Mouse (Mus musculus) lung, adult 2 months (tissue): ENCODE data around the gene Osbpl11. TPM values are rescaled to one million over a fixed set of nuclear protein-coding genes. Genes with fewer than 3 reads are reported as not detected.
"Not testable (repeated sequence)": the region's sequence is repeated elsewhere in the genome, so short reads cannot be mapped to it uniquely, and the experiment has no call there.

Source experiments
- DNase-seq: peaks from one replicate; pipeline ENCODE4 v3.0.0; 2022
- H3K4me1 ChIP-seq: fragments of 200-500 bp; 2 replicates; pipeline ENCODE4 v1.6.1; 2011; ENCODE audit warnings: low read length; ENCODE audit not compliant: control insufficient read depth, insufficient read depth
- H3K4me3 ChIP-seq: fragments of 200-500 bp; replicated peaks from 2 replicates; pipeline ENCODE3; 2011; ENCODE audit warnings: low read depth, mild to moderate bottlenecking, control low read depth, low read length; ENCODE audit errors: extremely low read depth
- CTCF ChIP-seq: fragments of 200-500 bp; IDR thresholded peaks from 2 replicates; pipeline ENCODE4 v1.5.1; 2011; ENCODE audit warnings: mild to moderate bottlenecking, low read length, control low read depth; ENCODE audit not compliant: insufficient read depth
- POLR2A ChIP-seq: fragments of 200-500 bp; IDR thresholded peaks from 2 replicates; pipeline ENCODE4 v1.6.1; 2011; ENCODE audit warnings: low read depth, mild to moderate bottlenecking, control low read depth, low read length, borderline replicate concordance; ENCODE audit errors: extremely low read depth
- WGBS: fragments of 180-500 bp; shearing (Covaris S2); methylation state at CpG from one replicate; pipeline ENCODE4 v1.1.7; 2018; 5-methylcytosine and 5-hydroxymethylcytosine counted together
- polyA plus RNA-seq: library from polyadenylated mRNA; depleted of rRNA; stranded (reverse); fragments of >200 nt; gene quantifications from 2 replicates; pipeline ENCODE4 v1.2.3, GENCODE M21; 2012; rRNA removed

Osbpl11 gene
- 11.1 and 11.3 TPM in 2 replicates for polyA plus RNA-seq

DNA sequence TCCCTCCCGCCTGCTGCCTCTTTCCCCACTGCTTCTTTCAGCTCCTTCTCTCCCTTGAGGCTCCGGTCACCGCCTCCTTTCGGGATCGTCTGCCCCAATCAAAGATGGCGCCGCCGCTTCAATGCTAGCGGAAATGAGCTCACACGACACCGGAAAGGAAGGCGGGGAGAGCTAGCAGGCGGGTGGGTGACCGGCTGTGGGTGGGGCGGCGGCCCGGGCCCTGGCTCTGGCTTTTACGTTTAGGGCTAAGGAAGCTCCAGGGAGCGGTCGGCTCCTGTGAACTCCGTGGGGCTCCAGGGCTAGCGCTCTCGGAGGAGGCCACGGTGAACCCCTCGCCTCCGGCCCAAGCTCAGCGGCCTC is at the start of gene Osbpl11:
Gene Osbpl11 (plus strand): TSS at position 171 of the 360 bp plus-strand sequence.
- peak; percentile 98 for DNase-seq
- Histone ChIP-seq H3K4me1 (peaks cover 5% of the 10 kb centered on the region), H3K4me3 (peak within 1 kb of the TSS; percentile 84)
- under 1% methylated on average over 27 of the region's 27 CpGs for WGBS
- no peak for TF ChIP-seq CTCF
- TF ChIP-seq POLR2A = peak; percentile 79; the same call in 1 of the 2 replicates

DNA sequence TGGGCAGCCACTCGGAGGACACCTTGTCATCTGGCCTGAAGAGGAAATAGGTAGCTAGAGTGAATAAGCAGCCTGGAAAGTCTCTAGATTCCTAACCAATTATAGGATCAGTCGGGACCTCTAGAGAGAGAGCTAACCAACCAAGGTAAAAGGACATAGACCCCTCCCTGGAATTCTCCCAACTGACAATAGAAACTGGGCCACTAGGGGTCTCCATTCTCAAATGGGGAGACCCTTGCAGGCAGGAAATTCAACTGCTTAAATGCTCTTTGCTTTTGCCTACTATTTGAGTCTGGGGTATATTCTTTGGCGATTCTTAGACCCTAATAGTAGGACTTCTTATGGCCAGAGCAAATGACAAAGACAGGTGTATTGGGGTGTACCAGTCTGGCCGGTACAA is 49.7 kb upstream of the Osbpl11 start:
- no peak for DNase-seq

GRCm38 (mm10) chr16:33139061-33139460 is 45.8 kb upstream of the Osbpl11 start:
- H3K4me3 ChIP-seq, DNase-seq, H3K4me1 ChIP-seq: not testable (repeated sequence)
- WGBS = 75% methylated on average over 6 of the region's 7 CpGs

More for the DNA sequence above, 49.7 kb upstream of the Osbpl11 start:
- 71% methylated on average over 4 of the region's 4 CpGs for WGBS
- no peak overlapping the region for H3K4me3 ChIP-seq
- TF ChIP-seq POLR2A (no peak), CTCF (no peak)
- no peaks in the 10 kb centered on the region for H3K4me1 ChIP-seq

- no peak for DNase-seq
- TF ChIP-seq POLR2A = no peak
- Histone ChIP-seq H3K4me3 (no peak overlapping the region), H3K4me1 (no peaks in the 10 kb centered on the region)
- 75% methylated on average over 3 of the region's 3 CpGs for WGBS
Observed at GRCm38 (mm10) chr16:33141758-33142280, 43.1 kb upstream of the Osbpl11 start.

GRCm38 (mm10) chr16:33143452-33143851 is 41.4 kb upstream of the Osbpl11 start:
- WGBS = 61% methylated on average over 2 of the region's 2 CpGs
- DNase-seq = no peak
- Histone ChIP-seq H3K4me1 (no peaks in the 10 kb centered on the region), H3K4me3 (no peak overlapping the region)
- TF ChIP-seq POLR2A (no peak), CTCF (no peak)

DNA sequence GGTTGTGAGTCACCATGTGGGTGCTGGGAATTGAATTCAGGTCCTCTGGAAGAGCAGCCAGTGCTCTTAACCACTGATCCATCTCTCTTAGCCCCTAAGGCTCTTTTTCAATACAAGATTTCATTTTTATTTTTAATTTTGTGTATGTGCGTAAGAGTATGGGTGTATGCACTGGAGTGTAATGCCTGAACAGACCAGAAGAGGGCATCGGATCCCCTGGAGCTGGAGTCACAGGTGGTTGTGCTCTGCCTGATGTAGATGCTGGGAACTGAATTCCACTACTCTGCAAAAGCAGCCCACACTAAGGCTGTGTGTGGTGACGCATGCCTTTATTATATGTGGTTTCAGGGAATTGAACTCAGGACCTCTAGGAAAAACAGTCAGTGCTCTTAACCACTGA is 38.7 kb upstream of the Osbpl11 start:
- WGBS = 94% methylated on average over 3 of the region's 3 CpGs
- Histone ChIP-seq H3K4me1 (no peaks in the 10 kb centered on the region), H3K4me3 (no peak overlapping the region)
- TF ChIP-seq POLR2A (no peak), CTCF (no peak)
- no peak for DNase-seq

DNA sequence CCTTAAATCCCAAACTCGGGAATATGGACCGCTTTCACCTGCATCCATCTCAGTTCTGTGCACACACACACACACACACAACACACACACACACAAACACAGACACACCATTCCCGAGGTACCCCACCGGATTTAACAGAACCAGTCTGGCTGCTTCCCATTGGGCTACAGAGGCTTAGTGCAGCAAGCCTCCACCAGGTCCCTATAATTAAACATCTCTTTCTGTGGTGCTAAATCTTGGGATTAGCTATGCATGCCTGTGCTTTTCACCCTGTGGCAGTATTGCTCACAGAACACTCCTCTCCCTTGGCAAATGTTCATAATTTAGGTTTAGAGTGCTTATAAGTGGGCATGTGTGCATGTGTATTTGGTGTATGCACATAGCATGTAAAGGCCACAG is 36.7 kb upstream of the Osbpl11 start:
- H3K4me1 ChIP-seq = no peaks in the 10 kb centered on the region
- WGBS = 88% methylated on average over 4 of the region's 4 CpGs
- no peak for DNase-seq
- TF ChIP-seq CTCF (no peak), POLR2A (no peak)
- H3K4me3 ChIP-seq = no peak overlapping the region

DNA sequence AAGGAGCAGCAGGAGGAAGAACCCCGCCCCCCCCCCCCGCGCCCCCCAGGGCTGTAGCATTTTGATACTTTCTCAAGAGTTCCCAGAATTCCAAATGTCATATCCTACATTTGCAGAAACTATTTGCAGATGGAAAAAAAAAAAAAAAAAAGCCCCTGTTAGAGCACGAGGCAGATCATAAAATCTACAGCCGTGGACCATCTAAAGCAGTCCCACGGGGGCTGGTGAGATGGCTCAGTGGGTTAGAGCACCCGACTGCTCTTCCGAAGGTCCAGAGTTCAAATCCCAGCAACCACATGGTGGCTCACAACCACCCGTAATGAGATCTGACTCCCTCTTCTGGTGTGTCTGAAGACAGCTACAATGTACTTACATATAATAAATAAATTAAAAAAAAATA is 34.0 kb upstream of the Osbpl11 start:
- WGBS = 74% methylated on average over 9 of the region's 9 CpGs
- H3K4me3 ChIP-seq, DNase-seq, H3K4me1 ChIP-seq: not testable (repeated sequence)

DNA sequence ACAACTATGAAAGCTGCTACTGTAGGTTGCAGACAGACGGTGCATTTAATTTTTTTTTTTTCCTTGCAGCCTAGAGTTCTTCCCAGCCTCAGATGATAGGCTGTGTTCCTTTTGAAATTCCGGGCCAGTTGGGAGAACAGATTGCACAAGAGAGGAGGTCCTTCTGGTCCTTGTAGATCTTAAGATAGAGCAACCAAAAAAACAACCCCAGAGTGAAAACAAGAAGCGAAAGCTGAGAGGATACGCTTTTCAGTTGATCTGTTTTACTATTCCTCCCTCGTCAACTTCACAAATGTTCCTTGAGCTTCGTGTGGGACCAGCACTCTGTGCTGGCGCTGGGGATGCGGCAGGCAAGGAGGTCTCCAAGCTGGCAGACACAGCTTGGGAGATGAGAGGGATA is 33.3 kb upstream of the Osbpl11 start:
- 62% methylated on average over 8 of the region's 8 CpGs for WGBS
- TF ChIP-seq CTCF (no peak), POLR2A (no peak)
- no peaks in the 10 kb centered on the region for H3K4me1 ChIP-seq
- H3K4me3 ChIP-seq = no peak overlapping the region
- DNase-seq = no peak

DNA sequence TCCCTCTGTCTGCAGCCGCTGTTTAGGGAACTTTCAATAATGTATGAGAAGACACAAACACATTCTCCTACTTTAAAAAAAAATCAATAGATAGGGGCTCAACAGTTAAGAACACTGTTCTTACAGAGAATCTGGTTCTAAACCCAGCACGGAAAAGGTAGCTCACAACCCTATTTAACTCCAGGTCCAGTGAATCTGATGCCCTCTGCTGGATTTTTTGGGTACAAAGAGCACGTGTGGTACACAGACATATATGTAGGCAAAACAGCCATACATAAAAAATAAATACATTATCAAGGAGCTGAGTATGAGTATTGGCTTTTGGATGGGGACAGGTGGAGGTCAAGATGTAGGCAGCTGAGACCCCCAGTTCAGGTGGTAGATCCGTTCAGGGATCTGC is 29.9 kb upstream of the Osbpl11 start:
- Histone ChIP-seq H3K4me1 (no peaks in the 10 kb centered on the region), H3K4me3 (no peak overlapping the region)
- TF ChIP-seq CTCF (no peak), POLR2A (no peak)
- 46% methylated on average over 4 of the region's 4 CpGs for WGBS
- no peak for DNase-seq

GRCm38 (mm10) chr16:33158006-33158405 is 26.9 kb upstream of the Osbpl11 start:
- Histone ChIP-seq H3K4me3 (no peak overlapping the region), H3K4me1 (no peaks in the 10 kb centered on the region)
- TF ChIP-seq CTCF (no peak), POLR2A (no peak)
- WGBS = 84% methylated on average over 11 of the region's 11 CpGs
- no peak for DNase-seq
